Mouse (Mus musculus): ENCODE data around the gene Sc5d. TPM values are rescaled to one million over a fixed set of nuclear protein-coding genes. Genes with fewer than 3 reads are reported as not detected.

Sc5d gene
- polyA plus RNA-seq, 1 experiment = 53.9 TPM

DNA sequence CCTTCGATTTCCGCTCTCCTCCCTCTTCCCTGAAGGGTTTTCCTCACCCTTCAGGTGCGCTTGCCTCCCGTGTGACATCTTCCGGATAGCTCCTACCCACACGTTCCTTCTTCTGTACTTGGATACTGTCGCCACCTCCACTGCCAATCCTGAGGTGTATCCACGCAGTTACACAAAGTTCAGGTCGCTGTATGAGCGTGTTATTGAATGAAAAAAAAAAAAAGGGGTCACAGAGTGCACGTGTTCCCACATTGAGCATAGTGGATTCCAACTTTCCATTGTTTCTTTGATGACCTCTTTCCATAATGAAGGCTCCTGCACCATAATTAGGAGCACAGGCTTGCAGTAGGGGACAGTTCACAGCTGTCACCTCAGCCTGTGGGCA, 11.7 kb upstream of the Sc5d start:
- DNase-seq (ENCODE audit: low read depth) = no peak
- TF ChIP-seq CTCF (IDR thresholded peaks at IDR 0.05; ENCODE audit: borderline replicate concordance, extremely low read depth, insufficient read depth, insufficient read length) (no peak), POLR2A (IDR thresholded peaks at IDR 0.05; ENCODE audit: borderline replicate concordance, extremely low read depth, insufficient read depth, insufficient read length, poor library complexity, severe bottlenecking) (no peak)

DNA sequence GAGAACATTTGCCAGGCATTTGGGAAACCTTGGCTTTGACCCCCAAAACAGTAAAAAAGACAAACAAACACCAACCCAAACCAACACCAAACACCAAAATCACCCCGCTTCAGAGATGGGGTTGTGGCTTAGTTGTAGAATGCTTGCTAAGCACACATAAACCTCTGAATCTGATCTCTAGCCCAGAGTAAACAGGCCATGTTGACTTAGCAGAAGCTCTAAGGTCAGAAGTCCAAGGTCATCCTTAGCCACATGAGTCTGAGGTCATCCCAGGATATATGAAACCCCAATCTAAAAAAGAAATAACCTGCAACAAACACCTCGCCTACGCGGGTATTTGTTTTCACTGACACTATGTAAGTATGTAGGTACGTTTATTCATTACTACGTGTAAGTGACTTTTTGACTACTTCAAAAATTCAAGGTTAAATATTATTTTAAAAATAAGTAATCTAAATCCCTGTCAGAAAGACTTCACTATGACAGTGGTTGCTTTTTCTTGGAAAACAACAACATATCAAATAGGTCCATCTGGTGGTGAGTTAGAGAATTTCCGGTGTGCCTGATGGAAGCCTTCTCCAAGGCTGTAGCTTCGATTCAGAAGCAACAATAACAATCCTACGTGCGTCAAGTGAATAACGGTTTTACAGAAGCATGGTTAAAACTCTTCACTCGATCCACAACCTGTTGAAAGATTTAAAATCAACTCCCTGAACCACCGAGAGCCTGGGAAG, 11.1 kb upstream of the Sc5d start:
- DNase-seq (ENCODE audit: low read depth) = peak; percentile 78
- no peak for TF ChIP-seq POLR2A (IDR thresholded peaks at IDR 0.05; ENCODE audit: borderline replicate concordance, extremely low read depth, insufficient read depth, insufficient read length, poor library complexity, severe bottlenecking)
- peak; percentile 55; the same call in 1 of the 2 replicates for TF ChIP-seq CTCF (IDR thresholded peaks at IDR 0.05; ENCODE audit: borderline replicate concordance, extremely low read depth, insufficient read depth, insufficient read length)

DNA sequence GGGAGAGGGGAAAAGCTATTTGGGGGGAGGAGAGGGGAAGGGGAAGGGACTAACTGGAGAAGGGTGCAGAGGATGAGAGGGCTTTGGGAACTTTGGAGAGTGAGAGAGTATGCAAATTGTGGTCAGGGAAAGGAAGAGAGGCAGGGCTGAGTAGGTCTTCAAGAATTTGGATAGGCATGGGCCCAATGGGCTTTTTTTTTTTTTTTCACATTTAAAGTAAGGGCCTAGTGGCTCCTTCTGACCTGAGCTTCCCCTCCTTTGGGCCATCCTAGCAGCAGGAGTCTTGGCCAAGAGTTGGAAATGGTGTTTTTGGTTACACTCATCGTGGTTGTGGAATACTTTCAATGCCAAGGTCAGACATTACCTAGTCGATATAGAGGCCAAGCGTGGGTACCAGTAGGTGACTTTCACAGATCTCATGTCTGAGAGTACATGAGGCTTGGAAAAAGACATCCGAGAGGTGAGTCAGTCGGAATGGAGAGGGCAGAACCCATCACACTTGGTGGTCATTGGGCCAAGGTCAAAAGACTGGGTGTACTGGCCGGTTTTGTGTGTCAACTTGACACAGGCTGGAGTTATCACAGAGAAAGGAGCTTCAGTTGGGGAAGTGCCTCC, 9.7 kb upstream of the Sc5d start:
- TF ChIP-seq CTCF (IDR thresholded peaks at IDR 0.05; ENCODE audit: borderline replicate concordance, extremely low read depth, insufficient read depth, insufficient read length) = no peak
- TF ChIP-seq POLR2A (IDR thresholded peaks at IDR 0.05; ENCODE audit: borderline replicate concordance, extremely low read depth, insufficient read depth, insufficient read length, poor library complexity, severe bottlenecking) = no peak
- no peak for DNase-seq (ENCODE audit: low read depth)

DNA sequence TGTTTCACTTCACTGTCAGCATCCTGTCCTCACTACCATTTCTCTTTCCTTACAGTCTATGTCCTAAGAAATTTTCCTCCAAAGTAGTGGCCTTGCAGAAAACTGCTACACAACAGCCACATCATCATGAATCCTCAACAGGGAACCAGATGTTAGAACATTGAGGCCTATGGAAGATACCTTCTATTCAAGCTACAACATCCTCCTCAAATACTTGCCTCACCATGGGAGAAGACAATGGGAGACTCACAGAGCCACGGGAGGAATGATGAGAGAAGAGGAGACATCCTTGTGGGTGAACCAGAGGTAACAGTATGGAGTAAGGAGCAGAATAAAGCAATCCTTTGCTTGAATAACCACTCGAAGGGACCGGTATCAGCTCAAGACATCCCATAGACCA, 9.1 kb upstream of the Sc5d start:
- DNase-seq (ENCODE audit: low read depth) = no peak
- TF ChIP-seq CTCF (IDR thresholded peaks at IDR 0.05; ENCODE audit: borderline replicate concordance, extremely low read depth, insufficient read depth, insufficient read length) (no peak), POLR2A (IDR thresholded peaks at IDR 0.05; ENCODE audit: borderline replicate concordance, extremely low read depth, insufficient read depth, insufficient read length, poor library complexity, severe bottlenecking) (no peak)

DNA sequence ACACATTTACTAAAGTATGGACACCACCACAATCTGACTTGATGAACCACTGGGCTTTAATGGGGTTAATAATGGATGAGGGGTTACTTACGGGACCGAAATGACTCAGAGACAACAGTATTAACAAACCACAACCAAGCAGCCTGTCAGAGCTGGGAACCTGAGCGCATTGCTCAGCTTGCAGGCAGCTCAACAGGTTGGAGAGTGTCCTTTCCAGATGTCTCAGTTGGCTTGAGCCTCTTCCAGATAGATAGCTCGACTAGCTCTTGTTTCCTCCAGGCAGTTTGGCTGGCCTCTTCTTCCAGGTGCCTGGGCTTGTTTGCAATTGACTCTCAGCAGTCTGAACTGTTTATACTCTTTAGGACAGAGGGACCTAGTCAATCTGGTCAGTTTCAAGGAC, 8.6 kb upstream of the Sc5d start:
- DNase-seq (ENCODE audit: low read depth) = no peak
- TF ChIP-seq POLR2A (IDR thresholded peaks at IDR 0.05; ENCODE audit: borderline replicate concordance, extremely low read depth, insufficient read depth, insufficient read length, poor library complexity, severe bottlenecking) (no peak), CTCF (IDR thresholded peaks at IDR 0.05; ENCODE audit: borderline replicate concordance, extremely low read depth, insufficient read depth, insufficient read length) (no peak)

DNA sequence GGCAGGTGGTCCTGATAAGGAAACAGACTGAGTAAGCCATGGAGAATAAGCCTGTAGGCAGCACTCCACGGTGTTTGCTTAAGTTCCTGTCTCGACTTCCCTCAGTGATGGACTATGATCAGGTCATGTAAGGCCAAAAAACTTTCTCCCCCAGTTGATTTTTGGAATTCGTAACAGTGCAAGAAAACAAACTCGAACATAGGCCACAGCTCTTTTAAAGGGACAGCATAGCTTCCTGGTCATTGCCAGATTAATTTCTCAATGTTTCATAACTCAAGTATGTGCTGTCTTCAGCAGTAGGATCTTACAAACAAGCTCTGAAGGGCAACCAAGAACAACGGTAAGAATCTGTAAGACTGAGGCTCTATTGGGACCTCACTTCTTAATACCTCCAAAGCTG, 7.4 kb upstream of the Sc5d start:
- no peak for TF ChIP-seq POLR2A (IDR thresholded peaks at IDR 0.05; ENCODE audit: borderline replicate concordance, extremely low read depth, insufficient read depth, insufficient read length, poor library complexity, severe bottlenecking)
- TF ChIP-seq CTCF (IDR thresholded peaks at IDR 0.05; ENCODE audit: borderline replicate concordance, extremely low read depth, insufficient read depth, insufficient read length) = no peak
- DNase-seq (ENCODE audit: low read depth) = no peak

DNA sequence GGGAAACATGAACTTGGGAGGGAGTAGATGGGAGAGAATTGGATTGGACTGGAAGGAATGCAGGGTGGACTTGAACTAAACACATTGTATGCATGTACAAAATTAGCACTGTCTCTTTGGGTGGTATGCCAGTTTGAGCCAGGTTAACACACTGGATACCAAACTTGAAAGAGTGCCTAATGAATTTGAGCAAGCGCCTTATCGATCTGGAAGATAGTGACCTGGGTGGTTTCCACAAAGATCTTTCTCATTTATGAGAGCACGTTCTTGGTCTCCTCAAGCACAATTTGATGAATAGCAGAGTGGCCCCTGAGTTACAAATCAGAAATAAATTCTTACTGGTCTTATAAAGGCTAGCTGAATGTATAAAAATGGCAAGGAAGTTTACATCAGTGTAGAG, 6.6 kb upstream of the Sc5d start:
- TF ChIP-seq CTCF (IDR thresholded peaks at IDR 0.05; ENCODE audit: borderline replicate concordance, extremely low read depth, insufficient read depth, insufficient read length) (no peak), POLR2A (IDR thresholded peaks at IDR 0.05; ENCODE audit: borderline replicate concordance, extremely low read depth, insufficient read depth, insufficient read length, poor library complexity, severe bottlenecking) (no peak)
- DNase-seq (ENCODE audit: low read depth) = no peak

DNA sequence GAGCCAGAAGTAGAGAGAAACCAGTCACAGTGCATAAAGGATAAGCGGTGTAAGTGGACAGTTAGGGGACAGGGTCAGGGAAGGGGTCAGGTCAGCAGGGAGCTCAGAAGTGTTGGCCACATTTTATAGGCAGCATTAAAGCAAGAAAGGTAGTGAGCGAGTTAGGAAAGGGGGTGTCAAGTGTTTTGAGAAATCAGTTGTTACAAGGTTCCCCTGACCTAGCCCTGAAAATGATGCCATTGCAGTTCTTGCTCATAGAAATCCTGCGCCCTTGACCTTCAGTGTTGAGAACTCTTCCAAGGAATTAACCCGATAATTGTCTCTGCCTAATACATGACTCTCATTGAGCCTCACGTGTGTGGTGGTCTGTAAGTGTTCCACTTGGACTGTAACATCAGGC, 6.0 kb upstream of the Sc5d start:
- DNase-seq (ENCODE audit: low read depth) = no peak
- no peak for TF ChIP-seq CTCF (IDR thresholded peaks at IDR 0.05; ENCODE audit: borderline replicate concordance, extremely low read depth, insufficient read depth, insufficient read length)
- TF ChIP-seq POLR2A (IDR thresholded peaks at IDR 0.05; ENCODE audit: borderline replicate concordance, extremely low read depth, insufficient read depth, insufficient read length, poor library complexity, severe bottlenecking) = no peak

DNA sequence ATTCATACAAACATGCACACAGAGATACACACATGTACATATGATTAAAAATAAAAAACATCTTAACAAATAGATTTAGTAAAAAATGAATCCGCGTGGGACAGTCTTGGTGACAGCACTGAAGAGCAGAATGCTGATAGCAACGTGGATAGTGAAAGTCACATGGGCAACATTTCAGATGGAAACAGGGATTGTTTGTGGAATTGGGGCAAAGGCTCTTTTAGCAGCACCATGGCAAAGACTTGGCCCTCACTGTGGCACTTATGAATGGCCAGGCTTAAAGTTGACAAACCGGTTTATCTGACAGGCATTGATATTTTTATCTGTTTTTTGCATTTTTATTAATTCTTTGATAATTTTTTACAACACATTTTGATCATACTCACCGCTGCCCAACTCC, 4.3 kb upstream of the Sc5d start:
- no peak for DNase-seq (ENCODE audit: low read depth)
- TF ChIP-seq POLR2A (IDR thresholded peaks at IDR 0.05; ENCODE audit: borderline replicate concordance, extremely low read depth, insufficient read depth, insufficient read length, poor library complexity, severe bottlenecking) (no peak), CTCF (IDR thresholded peaks at IDR 0.05; ENCODE audit: borderline replicate concordance, extremely low read depth, insufficient read depth, insufficient read length) (no peak)

DNA sequence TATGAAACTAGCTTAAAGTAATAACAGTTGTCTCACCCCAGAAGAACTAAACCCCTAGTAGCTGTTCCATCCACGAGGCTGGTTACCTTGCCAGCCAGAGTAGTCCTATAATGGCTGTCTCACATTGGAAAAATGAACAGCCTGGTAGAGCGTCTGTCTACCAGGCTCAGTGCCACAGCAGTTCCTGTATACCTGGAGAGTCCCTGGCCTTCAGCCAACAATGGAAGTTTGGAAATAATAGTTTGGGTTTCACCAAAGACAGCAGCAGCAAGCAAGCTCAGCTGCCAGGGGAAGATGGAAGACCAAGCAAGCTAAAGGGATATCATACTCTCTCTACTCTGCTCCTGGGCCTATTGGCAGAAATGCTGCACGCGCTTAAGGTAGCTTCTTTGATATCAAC, 1.3 kb upstream of the Sc5d start:
- no peak for TF ChIP-seq CTCF (IDR thresholded peaks at IDR 0.05; ENCODE audit: borderline replicate concordance, extremely low read depth, insufficient read depth, insufficient read length)
- TF ChIP-seq POLR2A (IDR thresholded peaks at IDR 0.05; ENCODE audit: borderline replicate concordance, extremely low read depth, insufficient read depth, insufficient read length, poor library complexity, severe bottlenecking) = no peak
- DNase-seq (ENCODE audit: low read depth) = peak; percentile 9

DNA sequence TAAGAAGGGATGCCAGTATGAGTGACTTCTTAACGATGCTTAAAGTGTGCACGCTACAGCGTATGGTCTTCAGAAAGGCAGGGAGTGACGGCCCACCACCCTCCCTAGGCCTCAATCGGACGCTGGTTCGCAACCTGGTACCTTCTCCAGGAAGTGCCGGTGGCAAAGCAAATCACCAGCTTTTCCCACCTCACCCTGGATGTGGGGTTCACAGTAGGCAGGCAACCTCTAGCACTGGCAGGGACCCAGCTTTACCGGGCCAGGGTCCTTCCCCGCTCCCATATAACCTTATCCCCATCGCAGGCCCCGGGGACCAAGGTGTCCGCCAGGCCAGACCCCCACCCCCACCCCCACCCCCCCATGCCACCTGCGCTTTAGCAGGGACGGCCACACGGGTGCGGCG, 346 bp downstream of the Sc5d start:
- peak; percentile 47 for DNase-seq (ENCODE audit: low read depth)
- TF ChIP-seq POLR2A (IDR thresholded peaks at IDR 0.05; ENCODE audit: borderline replicate concordance, extremely low read depth, insufficient read depth, insufficient read length, poor library complexity, severe bottlenecking) = no peak
- no peak for TF ChIP-seq CTCF (IDR thresholded peaks at IDR 0.05; ENCODE audit: borderline replicate concordance, extremely low read depth, insufficient read depth, insufficient read length)

DNA sequence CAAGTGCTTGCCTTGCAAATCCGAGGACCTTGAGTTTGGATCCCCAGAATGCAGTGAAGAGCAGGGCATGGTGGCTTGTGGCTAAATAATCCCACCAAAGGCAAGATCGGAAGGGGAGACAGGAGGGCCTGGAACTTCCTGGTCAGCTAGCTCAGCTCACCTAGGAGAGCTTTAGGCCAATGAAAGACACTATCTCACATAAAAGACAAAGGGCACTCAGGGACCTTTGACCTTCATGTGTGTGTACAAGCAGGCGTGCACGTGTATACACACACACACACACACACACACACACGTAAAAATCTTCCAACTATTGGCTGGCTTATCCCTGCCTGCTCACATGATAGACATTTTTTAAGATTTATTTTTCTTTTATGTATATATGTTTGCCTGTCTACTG, 3.6 kb downstream of the Sc5d start:
- TF ChIP-seq CTCF (IDR thresholded peaks at IDR 0.05; ENCODE audit: borderline replicate concordance, extremely low read depth, insufficient read depth, insufficient read length) = no peak
- no peak for TF ChIP-seq POLR2A (IDR thresholded peaks at IDR 0.05; ENCODE audit: borderline replicate concordance, extremely low read depth, insufficient read depth, insufficient read length, poor library complexity, severe bottlenecking)
- no peak for DNase-seq (ENCODE audit: low read depth)
